Mouse (Mus musculus) embryo, embryonic 10.5 days (tissue): ENCODE data around the gene Klk1b1.
"Not testable (repeated sequence)": the region's sequence is repeated elsewhere in the genome, so short reads cannot be mapped to it uniquely, and the experiment has no call there.

Experiments
- DNase-seq: peaks from one replicate; pipeline ENCODE4 v3.0.0-alpha.2; 2015; ENCODE audit warnings: low spot score

Gene Klk1b1

GRCm38 (mm10) chr7:44004847-44005246, 38.3 kb downstream of the Klk1b1 start:
- DNase-seq: no peak

GRCm38 (mm10) chr7:44011868-44012267, 45.3 kb downstream of the Klk1b1 start, which contains the start of gene Klk1b26:
Gene Klk1b26 (plus strand): TSS chr7:44012168.
- not testable (repeated sequence) for DNase-seq

GRCm38 (mm10) chr7:44014666-44015065, 48.1 kb downstream of the Klk1b1 start:
- DNase-seq: not testable (repeated sequence)

GRCm38 (mm10) chr7:44015071-44015470, 48.5 kb downstream of the Klk1b1 start:
- no peak for DNase-seq
